Mouse (Mus musculus) liver, postnatal 0 days (tissue): Measurements from ENCODE around the gene Msi2.

ENCODE experiments used
- CTCF ChIP-seq: sonication (generic); IDR thresholded peaks from 2 replicates; pipeline ENCODE4 v1.5.1; 2016; ENCODE audit warnings: antibody characterized with exemption, low read depth
- EP300 ChIP-seq: IDR thresholded peaks from 2 replicates; pipeline ENCODE4 v1.6.1; 2016; ENCODE audit warnings: antibody characterized with exemption, low read depth, mild to moderate bottlenecking

GRCm38 (mm10) chr11:88551034-88551433, 167.3 kb downstream of the Msi2 start:
- TF ChIP-seq CTCF (no peak), EP300 (no peak)
